Mouse (Mus musculus) fibroblast of lung, adult 2 months (primary cell): ENCODE measurements around the gene Nr2c2.
A peak's percentile ranks its signal among the peaks of the same experiment; 100 is the strongest.

Experiments
- DNase-seq: peaks from one replicate; pipeline ENCODE4 v3.0.0-alpha.2; 2011; ENCODE audit warnings: low read depth

Gene Nr2c2

DNA sequence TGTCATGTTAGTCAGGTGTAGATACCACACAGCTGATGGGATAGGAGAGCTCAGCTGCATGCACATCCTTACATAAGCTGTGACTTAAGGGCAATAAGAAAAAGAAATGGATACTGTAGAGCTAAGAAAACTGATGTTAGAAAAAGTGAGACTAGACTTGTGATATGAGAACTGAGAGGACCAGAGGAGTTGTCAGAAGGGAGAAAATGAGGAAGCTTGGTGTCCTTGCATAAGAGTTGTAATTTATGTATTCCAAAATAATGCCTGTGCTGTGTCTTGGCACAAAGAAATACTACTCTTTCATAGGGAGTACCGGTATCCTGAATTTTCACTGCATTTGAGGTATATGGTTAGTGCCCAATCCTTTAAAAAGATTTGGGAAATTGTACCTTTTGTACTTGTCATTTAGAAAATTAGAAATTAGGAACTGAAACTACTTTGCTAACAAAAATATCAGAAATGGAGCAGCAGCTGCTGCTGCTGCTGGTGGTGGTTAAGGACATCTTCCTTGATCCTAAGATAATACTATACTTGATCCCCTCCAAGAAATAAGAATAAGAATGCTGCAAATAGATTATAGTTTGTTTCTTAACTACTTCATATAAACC, 35.8 kb downstream of the Nr2c2 start:
- no peak for DNase-seq

DNA sequence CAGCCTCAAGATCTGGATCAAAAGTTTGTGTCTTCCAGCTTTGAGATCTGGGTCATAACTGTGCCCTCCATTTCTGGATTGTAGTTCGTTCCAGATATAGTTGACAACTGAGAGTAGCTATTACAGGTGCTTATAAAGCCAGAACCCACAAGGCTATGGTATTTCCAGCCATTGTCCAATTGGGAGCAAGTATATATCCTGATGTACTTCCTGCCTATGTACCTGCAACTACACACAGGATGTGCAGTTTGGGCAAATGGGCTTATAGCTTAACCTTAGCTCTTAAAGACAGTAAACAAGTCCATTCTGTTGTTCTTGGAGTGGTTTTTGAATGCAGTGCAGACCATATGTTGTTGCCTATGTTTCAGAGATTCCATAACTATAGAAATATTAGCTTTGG, 40.3 kb downstream of the Nr2c2 start:
- no peak for DNase-seq

DNA sequence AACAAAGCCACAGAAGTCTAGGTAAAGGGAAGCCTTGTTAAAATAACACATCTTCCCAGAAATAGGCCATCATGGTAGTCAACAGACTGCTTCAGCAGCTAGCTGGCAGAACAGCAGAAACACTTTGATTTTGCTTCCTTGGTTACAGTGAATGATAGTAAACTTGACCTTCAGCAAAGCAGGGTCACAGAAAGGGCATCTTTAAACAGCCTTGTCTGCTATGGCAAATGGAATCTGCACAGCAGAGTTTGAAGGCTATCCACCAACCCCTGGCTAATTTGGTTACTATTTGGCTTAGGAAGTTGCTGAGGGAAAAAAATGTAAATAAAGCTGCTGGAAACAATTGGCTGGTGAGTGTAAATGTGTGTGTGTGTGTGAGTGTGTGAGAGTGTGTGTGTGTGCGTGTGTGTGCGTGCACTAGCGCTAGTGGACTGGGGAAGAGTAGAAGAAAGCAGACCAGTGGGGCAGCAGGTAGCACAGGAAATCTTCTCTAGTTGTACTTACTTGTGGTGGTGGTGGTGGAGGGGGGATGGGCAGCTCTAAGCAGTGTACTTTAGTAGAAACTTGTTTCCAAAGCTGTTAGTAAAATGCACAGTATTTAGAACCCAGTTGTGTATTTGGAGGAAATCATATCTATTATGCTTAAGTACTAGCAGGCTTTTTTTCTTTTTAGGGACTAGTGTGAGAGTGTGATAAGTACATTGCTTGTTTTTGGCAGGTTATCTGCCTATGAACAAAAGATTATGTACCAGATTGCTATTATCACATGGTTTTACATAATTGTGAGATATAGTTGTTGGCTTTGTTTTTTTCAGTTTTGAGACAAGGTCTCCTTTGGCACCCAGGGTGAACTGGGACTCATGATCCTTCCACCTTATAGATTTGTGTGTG, 41.1 kb downstream of the Nr2c2 start:
- DNase-seq: no peak

DNA sequence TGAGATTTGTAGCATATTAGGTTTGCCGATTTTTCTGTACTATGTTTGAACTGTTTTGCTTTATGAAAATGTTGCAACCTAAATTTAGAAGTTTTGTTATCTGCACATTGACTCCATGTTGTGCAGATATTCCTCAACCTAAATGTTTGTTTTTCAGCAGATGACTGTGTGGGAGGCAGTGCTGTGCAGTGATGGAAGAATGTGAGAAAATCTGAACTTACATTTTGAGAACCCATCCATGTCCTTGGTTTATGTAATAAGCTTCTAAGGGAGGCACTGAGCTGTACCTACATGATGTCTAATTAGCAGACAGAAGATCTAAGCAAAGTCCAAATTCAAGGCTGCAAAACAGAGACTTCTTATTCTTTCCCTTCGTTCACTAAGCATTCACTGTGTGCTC, 42.4 kb downstream of the Nr2c2 start:
- DNase-seq: no peak

DNA sequence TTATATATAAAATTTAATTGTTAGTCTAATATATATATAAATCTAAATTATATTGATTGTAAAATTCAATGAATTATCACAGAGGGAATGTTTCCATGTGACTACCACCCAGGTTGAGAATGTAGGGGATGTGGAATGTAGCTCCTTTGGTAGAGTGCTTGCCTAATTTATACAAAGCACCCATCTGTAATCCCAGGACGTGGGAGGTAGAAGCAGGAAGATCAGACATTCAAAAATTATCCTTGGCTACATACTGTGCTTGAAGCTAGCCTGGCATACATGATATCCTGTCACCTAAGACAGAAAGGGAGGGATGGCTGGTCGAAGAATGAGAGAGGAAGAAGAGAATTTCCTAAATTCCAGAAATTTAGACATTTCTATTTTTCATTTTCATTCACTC, 45.2 kb downstream of the Nr2c2 start:
- DNase-seq: no peak

DNA sequence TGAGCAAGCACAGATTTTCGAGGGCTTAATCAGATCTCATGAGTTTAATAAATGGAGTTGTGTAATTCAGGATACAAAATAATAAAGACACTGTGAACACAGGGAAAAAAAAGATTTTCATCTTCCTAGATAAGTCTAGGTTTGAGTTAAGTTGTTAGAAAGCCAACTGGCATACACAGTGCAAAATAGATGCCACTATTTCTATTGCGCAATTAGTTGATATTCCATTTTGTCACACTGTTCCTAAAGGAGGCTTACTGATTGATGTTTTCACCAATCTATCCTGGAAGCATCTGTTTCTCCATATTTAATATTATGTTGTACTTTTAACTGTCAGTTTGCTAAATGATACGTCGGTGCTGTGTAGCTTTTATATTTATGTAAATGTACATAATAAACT, 54.7 kb downstream of the Nr2c2 start:
- DNase-seq: no peak

DNA sequence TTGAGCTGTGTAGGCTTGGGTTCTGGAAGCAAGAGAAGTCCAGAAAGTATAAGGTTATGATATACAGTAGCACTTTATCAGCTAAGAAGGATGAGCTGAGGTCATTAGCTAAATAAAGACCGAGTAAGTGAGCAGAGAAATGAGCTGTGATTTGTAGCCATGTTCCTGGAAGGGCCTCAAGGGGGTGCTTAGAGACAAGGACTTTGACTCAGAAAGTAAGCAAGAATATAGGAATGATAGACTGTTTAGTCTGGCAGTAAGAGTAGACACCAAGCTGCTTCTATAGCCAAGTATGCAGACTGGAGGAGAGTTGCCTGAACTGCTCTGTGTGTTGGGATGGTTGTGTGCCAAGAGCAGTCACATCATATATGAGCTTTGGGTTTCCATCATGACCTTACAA, 62.6 kb downstream of the Nr2c2 start:
- DNase-seq: no peak

DNA sequence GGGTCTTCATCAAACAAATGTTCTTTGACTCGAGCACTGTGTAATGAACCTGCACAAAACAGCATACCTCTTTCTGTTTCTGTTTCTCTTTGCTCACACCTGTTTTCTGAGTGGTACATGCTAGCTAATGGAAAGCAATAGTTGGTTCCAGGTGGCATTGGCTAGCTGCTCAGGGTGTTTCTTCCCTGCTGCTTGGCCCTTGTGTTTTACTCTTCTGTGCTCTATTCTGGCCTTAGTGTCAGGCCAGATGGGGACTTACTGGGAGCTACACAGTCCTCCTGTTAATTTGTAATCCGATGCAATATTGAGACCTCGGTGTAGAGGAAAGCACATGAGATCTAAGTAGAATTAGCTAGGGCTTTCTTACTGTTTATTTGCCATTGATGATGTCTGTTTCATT, 67.6 kb downstream of the Nr2c2 start:
- DNase-seq: no peak

DNA sequence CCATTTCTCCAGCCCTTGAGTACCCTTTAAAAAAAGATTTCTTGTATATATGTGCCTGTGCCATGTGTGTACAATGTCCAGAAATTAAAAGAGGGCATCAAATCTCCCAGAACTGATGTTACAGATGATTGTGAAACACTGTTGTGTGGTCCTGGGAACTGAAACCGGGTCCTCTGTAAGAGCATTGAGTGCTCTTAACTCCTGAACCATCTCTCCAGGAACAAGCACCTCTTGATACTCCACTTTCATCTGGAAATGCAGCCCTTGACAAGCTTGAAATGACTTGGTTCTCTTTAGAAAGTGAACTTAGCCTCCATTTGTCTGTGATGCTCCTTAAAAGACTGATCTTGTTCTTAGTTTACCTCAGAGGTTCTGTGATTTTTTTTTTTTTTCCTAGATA, 71.5 kb downstream of the Nr2c2 start:
- DNase-seq: no peak

DNA sequence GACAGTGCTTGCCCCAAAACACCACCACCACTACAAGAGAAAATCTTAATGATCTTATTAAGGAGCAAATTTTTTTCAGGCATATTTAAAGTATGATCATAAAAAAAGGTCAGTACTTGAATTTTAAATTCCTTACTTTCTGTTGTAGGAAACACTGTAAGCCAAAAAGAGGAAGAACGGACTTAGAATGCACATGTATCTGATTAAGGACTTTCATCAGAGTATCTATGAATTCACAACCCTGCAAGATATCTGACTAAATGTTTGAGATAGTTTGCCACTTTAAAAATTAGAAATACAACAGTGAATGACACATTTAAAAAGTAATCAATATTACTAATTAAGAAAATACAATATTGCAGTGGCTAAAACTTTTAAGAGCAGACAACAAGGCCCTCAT, 85.3 kb downstream of the Nr2c2 start:
- DNase-seq: no peak

DNA sequence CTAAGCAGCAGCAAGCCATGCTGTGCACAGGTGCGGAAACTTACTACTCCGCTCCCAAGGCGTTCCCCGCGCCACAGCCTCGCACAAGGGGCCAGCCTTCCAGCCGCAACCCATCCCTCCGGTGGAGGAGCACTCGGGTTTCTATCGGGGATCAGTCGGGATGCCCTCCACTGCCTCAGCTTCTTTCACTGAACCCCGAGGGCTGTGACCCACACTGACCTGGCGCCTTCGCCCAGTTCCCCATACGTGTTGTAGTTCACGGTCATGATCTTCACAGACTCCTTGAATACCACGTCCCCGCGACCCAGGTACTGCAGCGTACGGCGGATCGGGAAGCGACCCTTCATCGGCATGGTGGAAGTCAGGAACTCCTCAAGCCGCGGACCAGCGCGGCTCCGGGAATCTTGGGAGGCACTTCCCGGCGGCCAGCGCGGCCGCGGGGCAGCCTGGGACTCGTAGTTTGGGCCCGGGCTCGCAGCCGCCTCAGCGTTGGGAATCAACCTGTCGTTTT, 92.5 kb downstream of the Nr2c2 start, which contains the start of gene Mrps25:
TSS of gene Mrps25 (minus strand) at position 413 of the 511 bp plus-strand sequence.
- DNase-seq: peak; percentile 23

DNA sequence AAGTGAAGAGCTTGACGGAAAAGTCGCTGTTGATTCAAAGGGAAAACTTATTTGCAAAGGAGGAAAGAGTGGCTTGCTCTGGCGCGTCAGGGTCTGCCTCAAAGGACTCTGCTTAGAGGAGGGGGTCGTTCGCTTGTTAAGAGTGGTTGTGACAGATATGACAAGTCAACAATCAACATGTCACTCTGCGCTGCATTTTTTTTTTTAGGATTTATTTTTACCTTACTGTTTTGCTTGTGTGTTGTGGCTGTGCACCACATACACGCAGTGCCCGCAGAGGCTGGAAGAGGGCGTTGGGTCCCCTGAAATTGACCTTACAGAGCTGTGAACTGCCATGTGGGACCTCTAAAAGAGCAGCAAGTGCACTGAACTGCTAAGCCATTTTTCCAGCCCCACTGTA, 93.0 kb downstream of the Nr2c2 start:
- no peak for DNase-seq

DNA sequence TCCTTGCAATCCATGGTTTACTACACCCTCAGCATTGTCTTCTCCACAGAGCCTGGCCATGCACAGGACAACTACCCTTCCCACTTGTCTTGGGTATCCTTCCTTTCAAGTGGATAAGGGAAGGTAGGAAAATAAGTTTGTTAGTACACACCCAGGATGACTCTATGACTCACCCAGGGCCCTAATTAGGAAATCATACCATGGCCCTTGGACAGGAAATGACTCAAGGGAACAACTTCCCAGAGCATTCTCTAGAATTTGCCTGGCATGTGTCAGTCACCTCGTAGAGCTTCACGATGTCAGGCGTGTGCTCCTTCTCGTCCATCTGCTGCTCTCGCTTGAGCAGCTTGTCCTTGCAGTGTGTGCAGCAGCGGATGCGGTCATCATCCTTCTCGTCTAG, 108.2 kb downstream of the Nr2c2 start:
- DNase-seq: no peak

DNA sequence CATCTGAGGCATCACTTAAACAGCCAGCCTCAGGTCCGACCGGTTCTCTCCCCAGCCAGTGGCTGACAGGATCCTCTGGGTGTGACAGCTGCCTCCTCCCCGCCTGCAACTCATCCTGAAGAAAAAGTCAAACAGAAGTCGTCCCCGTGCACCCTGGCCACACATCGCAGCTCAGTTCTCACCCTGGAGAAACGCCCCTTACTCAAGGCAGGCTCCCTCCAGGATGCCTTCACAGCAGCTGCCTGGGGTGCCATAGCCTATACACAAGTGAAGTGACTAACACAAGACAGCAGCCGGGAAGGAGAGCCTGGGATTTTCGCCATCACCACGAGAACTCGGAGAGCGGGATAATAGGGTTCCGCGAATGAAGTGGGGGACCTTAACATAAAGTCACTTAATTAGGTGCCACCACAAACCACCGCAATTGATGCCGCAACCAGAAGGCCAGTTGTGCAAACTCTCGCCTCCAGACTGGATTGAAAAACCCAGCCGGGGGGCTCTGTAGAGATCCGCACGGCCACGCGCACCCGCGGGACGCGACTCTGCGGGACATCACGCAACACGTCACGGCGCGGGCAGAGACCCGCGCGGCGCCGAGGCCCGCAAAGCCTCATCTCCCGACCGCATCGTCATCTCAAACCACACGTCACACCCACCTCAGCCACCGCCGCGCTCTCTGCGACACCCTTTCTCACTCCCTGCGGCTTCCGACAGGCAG, 123.0 kb downstream of the Nr2c2 start:
- DNase-seq: no peak

DNA sequence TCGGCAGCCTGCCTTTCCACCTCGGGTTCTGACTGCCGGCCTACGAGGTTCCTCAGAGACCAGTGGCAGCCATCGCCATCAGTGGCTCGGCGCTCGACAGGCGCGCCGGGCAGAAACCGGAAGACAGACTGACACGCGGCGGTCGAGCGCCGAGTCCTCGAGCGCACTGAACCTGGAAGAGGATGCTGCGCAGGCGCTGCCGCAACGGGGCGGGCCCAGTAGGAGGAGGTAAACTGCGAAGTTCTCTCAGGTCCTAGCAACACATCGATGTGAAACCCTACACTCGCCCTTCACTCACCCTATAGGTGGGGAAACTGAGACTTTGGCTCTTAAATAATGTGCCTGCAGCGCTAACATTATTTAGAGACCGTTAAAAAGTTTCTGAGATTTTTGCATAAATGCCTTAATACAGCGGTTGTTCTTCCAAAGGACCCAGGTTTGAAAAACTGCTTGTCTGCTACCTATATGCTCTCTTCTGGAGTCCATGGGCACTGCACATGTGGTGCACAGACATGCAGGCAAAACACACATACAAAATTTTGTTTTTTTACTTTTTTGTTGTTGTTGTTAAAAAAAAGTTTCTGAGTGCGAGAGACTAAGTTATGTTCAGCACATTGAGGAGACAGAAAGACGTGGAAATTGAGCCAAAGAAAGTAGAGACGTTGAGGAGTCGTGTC, 123.7 kb downstream of the Nr2c2 start, which contains the start of gene Rbsn:
TSS of gene Rbsn (minus strand) at position 153 of the 677 bp plus-strand sequence.
- peak; percentile 88 for DNase-seq

DNA sequence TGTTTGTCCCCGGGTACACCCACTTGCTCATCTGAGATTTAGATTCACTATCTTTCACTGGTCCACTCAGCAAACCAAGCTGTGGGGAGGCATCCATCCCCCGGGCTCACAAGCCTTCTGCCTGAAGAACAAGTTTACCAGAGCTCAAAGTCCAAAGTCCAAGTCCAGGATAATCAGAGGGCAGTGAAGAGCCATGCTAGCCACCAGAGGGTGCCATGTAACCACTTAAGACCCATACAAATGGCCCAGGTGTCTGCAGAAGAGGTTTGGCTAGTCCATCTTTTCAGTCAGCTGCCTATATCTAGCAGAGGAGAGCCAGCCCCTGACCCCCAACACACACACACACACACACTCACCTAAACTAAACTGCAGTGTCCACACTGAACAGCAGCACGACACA, 128.3 kb downstream of the Nr2c2 start:
- DNase-seq: no peak

DNA sequence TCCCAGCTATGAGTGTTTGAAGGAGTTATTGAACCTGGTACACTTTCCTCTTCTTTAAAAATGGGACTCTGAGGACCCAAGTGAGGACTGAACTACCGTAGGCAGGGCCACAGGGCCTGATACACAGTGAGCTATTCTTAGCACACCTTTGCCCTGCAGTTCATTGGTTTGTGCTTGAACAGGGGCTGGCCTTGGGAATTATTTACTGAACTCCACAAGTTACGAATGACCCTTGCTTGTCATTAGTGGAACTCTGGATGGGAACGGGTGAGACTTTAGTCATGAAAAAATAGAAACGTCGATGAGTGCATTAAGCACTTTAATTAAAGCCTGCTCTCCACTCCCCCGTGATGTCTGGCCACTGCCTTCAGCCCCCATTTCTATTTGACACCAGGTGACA, 130.4 kb downstream of the Nr2c2 start:
- DNase-seq: no peak

DNA sequence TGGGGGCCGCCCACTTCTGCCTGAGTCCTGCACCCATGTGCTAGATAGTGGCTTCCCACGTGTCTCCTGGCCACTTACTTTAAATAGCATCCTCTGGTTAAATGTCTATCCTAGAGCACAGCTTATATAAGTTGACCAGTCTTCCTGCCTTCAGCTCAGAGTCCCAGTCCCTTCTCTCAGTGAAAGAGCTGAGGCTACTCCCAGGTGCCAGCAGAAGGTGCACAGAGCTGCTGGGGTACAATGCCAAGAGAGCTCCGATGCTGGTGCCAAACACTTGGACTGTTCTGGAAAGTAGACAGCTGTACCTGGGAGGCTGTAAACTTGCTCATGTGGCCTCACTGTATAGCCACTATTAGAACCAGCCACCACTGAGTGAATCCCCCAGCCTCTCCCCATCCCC, 130.8 kb downstream of the Nr2c2 start:
- DNase-seq: no peak
